Mouse (Mus musculus) lung, adult 2 months (tissue): ENCODE measurements around the gene Litaf.

Source experiments
- CTCF ChIP-seq: fragments of 200-500 bp; IDR thresholded peaks from 2 replicates; pipeline ENCODE4 v1.5.1; 2011; ENCODE audit warnings: mild to moderate bottlenecking, low read length, control low read depth; ENCODE audit not compliant: insufficient read depth
- POLR2A ChIP-seq: fragments of 200-500 bp; IDR thresholded peaks from 2 replicates; pipeline ENCODE4 v1.6.1; 2011; ENCODE audit warnings: low read depth, mild to moderate bottlenecking, control low read depth, low read length, borderline replicate concordance; ENCODE audit errors: extremely low read depth

DNA sequence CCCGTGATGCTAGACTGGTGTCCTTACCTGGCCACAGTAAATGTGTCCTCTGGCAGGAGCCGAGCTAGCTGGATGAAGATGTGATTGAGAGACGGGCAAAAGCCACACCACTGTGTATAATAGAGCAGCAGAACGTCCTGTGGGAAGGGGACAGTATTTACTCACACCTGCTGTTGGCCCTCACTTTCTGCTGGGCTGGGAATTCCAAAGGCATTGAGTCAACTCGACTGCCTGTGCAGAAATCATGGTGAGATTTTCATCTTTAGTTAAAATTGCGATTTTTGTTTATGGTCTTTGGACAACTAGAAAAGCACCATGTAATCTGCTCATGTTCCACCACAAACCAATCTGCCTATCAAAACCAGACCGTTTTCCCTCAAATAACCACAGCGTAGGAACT, 18.2 kb upstream of the Litaf start:
- TF ChIP-seq POLR2A: no peak
- TF ChIP-seq CTCF: no peak
